Mouse (Mus musculus) CH12.LX (cell line): ENCODE data around the gene Fxyd3. TPM values are rescaled to one million over a fixed set of nuclear protein-coding genes. Genes with fewer than 3 reads are reported as not detected.

ENCODE experiments used
- DNase-seq: peaks from one replicate; pipeline ENCODE4 v3.0.0-alpha.2; 2013; ENCODE audit errors: extremely low read depth
- H3K27ac ChIP-seq: 2 replicates; pipeline ENCODE4 v1.5.1; 2012; ENCODE audit warnings: low read depth, mild to moderate bottlenecking, control low read depth, moderate library complexity; ENCODE audit not compliant: insufficient read depth
- H3K27me3 ChIP-seq: replicated peaks from 2 replicates; pipeline ENCODE3; 2012; ENCODE audit warnings: inconsistent platforms
- H3K36me3 ChIP-seq, 2 experiments: replicated peaks in 1 of 2; 2 replicates each; pipeline versions ENCODE3 to v1.6.1; 2012; ENCODE audit warnings: inconsistent platforms in 1 of 2, low read length in 1 of 2, mild to moderate bottlenecking in 1 of 2, mixed read lengths in 1 of 2, moderate library complexity in 1 of 2; ENCODE audit not compliant: control insufficient read depth in 1 of 2, insufficient read depth in 1 of 2
- H3K4me1 ChIP-seq, 2 experiments: 2 replicates each; pipeline ENCODE4 v1.6.1; 2012; ENCODE audit warnings: inconsistent platforms in 1 of 2, moderate library complexity in 1 of 2; ENCODE audit not compliant: insufficient read depth in 2 of 2, control insufficient read depth in 1 of 2
- H3K4me2 ChIP-seq: 2 replicates; pipeline ENCODE4 v1.6.1; 2012; ENCODE audit warnings: low read depth, mild to moderate bottlenecking, control low read depth; ENCODE audit not compliant: poor library complexity, insufficient read depth, severe bottlenecking
- H3K4me3 ChIP-seq, 3 experiments: fragments of 150-350 bp in 1 of 3; sonication (generic) in 1 of 3; replicated peaks in 1 of 3; 2 replicates each; pipeline versions ENCODE3 to v1.5.1; 2011 to 2012; ENCODE audit warnings: low read depth in 2 of 3, low read length in 2 of 3, mild to moderate bottlenecking in 2 of 3, moderate library complexity in 2 of 3, control low read depth in 1 of 3, improper control_type of control experiment in 1 of 3, inconsistent platforms in 1 of 3, mixed read lengths in 1 of 3; ENCODE audit not compliant: poor library complexity in 1 of 3
- H3K79me2 ChIP-seq: replicated peaks from 2 replicates; pipeline ENCODE4 v1.6.1; 2012; ENCODE audit warnings: mild to moderate bottlenecking, moderate library complexity; ENCODE audit not compliant: control insufficient read depth, poor library complexity, insufficient read depth, severe bottlenecking; ENCODE audit errors: extremely low read depth
- H3K9ac ChIP-seq: 2 replicates; pipeline ENCODE4 v1.6.1; 2012; ENCODE audit warnings: low read depth, mild to moderate bottlenecking, control low read depth, moderate library complexity; ENCODE audit not compliant: insufficient read depth
- H3K9me3 ChIP-seq: replicated peaks from 2 replicates; pipeline ENCODE3; 2012; ENCODE audit warnings: low read length, inconsistent platforms, mixed read lengths
- BHLHE40 ChIP-seq: IDR thresholded peaks from 2 replicates; pipeline ENCODE4 v1.6.1; 2011; ENCODE audit warnings: mild to moderate bottlenecking, low read depth, low read length, improper control_type of control experiment
- CHD1 ChIP-seq: IDR thresholded peaks from 2 replicates; pipeline ENCODE4 v1.6.1; 2012; ENCODE audit warnings: low read depth, low read length, improper control_type of control experiment, inconsistent platforms
- CTCF ChIP-seq, 2 experiments: IDR thresholded peaks in 1 of 2; conservative IDR thresholded peaks in 1 of 2; 2 replicates each; pipeline ENCODE4 v1.5.1; 2011 to 2012; ENCODE audit warnings: low read depth in 2 of 2, low read length in 2 of 2, improper control_type of control experiment in 1 of 2, inconsistent platforms in 1 of 2, mild to moderate bottlenecking in 1 of 2, moderate library complexity in 1 of 2
- E2F4 ChIP-seq: IDR thresholded peaks from 2 replicates; pipeline ENCODE4 v1.6.1; 2011; ENCODE audit warnings: low read depth, low read length, improper control_type of control experiment; ENCODE audit not compliant: insufficient replicate concordance
- EP300 ChIP-seq: IDR thresholded peaks from 2 replicates; pipeline ENCODE4 v1.6.1; 2011; ENCODE audit warnings: low read length, improper control_type of control experiment
- GABPA ChIP-seq: IDR thresholded peaks from 2 replicates; pipeline ENCODE4 v1.6.1; 2012; ENCODE audit warnings: low read depth, low read length, improper control_type of control experiment, inconsistent platforms; ENCODE audit not compliant: insufficient replicate concordance
- HCFC1 ChIP-seq: IDR thresholded peaks from 2 replicates; pipeline ENCODE4 v1.6.1; 2012; ENCODE audit warnings: low read depth, mild to moderate bottlenecking, inconsistent platforms, low read length, improper control_type of control experiment
- JUN ChIP-seq: IDR thresholded peaks from 2 replicates; pipeline ENCODE4 v1.6.1; 2011; ENCODE audit warnings: low read depth, mild to moderate bottlenecking, low read length, improper control_type of control experiment, moderate library complexity; ENCODE audit not compliant: insufficient read depth
- JUND ChIP-seq: conservative IDR thresholded peaks from 2 replicates; pipeline ENCODE4 v1.6.1; 2011; ENCODE audit warnings: low read depth, low read length, improper control_type of control experiment
- MAZ ChIP-seq: IDR thresholded peaks from 2 replicates; pipeline ENCODE4 v1.6.1; 2012; ENCODE audit warnings: low read depth, mild to moderate bottlenecking, inconsistent platforms, low read length, improper control_type of control experiment, moderate library complexity
- MYC ChIP-seq: IDR thresholded peaks from 2 replicates; pipeline ENCODE4 v1.6.1; 2011; ENCODE audit warnings: low read depth, mild to moderate bottlenecking, improper control_type of control experiment, low read length
- NELFE ChIP-seq: IDR thresholded peaks from 2 replicates; pipeline ENCODE4 v1.6.1; 2011; ENCODE audit warnings: low read depth, low read length, improper control_type of control experiment
- PAX5 ChIP-seq: IDR thresholded peaks from 2 replicates; pipeline ENCODE4 v1.6.1; 2012; ENCODE audit warnings: low read length, inconsistent platforms, mixed read lengths
- POLR2A ChIP-seq: IDR thresholded peaks from 2 replicates; pipeline ENCODE4 v1.6.1; 2011; ENCODE audit warnings: low read depth, mild to moderate bottlenecking, improper control_type of control experiment, low read length
- RAD21 ChIP-seq: IDR thresholded peaks from 2 replicates; pipeline ENCODE4 v1.6.1; 2011; ENCODE audit warnings: low read depth, mild to moderate bottlenecking, low read length, improper control_type of control experiment, moderate library complexity
- SIN3A ChIP-seq: IDR thresholded peaks from 2 replicates; pipeline ENCODE4 v1.6.1; 2012; ENCODE audit warnings: low read length, improper control_type of control experiment, inconsistent platforms
- SMC3 ChIP-seq: IDR thresholded peaks from 2 replicates; pipeline ENCODE4 v1.6.1; 2011; ENCODE audit warnings: low read depth, low read length, improper control_type of control experiment
- TBP ChIP-seq: conservative IDR thresholded peaks from 2 replicates; pipeline ENCODE4 v1.6.1; 2011; ENCODE audit warnings: low read depth, low read length, improper control_type of control experiment
- UBTF ChIP-seq: IDR thresholded peaks from 2 replicates; pipeline ENCODE4 v1.6.1; 2012; ENCODE audit warnings: low read depth, mild to moderate bottlenecking, inconsistent platforms, low read length, improper control_type of control experiment, moderate library complexity
- USF1 ChIP-seq: IDR thresholded peaks from 2 replicates; pipeline ENCODE4 v1.6.1; 2014; ENCODE audit warnings: low read depth, mild to moderate bottlenecking, inconsistent platforms, low read length, improper control_type of control experiment
- USF2 ChIP-seq: conservative IDR thresholded peaks from 2 replicates; pipeline ENCODE4 v1.6.1; 2011; ENCODE audit warnings: low read depth, low read length, improper control_type of control experiment
- ZC3H11A ChIP-seq: IDR thresholded peaks from 2 replicates; pipeline ENCODE4 v1.6.1; 2012; ENCODE audit warnings: low read depth, mild to moderate bottlenecking, inconsistent platforms, low read length, improper control_type of control experiment
- dilution Hi-C: fragments of 300-500 bp; cut with MboI; formaldehyde crosslinking; loops from 2 replicates; pipeline ENCODE4 v1.14.3; 2020; ENCODE audit warnings: low sequenced_read_pairs; ENCODE audit not compliant: extremely low pct_unique_long_range_greater_than_20kb, extremely low pct_ligation_motif_present
- in situ Hi-C: fragments of 300-500 bp; cut with MboI; formaldehyde crosslinking; loops from 3 replicates; pipeline ENCODE4 v1.14.3; 2019; ENCODE audit warnings: low sequenced_read_pairs, low pct_ligation_motif_present, low pct_unique_long_range_greater_than_20kb, mixed read lengths
- polyA plus RNA-seq: library from polyadenylated mRNA; unstranded; fragments of >175 nt; gene quantifications from 2 replicates; pipeline ENCODE4 v1.2.1, GENCODE M21; 2012; ENCODE audit warnings: low read depth; ENCODE audit not compliant: insufficient read length
- total RNA-seq, 2 experiments: library from RNA; depleted of rRNA; stranded (reverse); fragments of 300-350 nt in 1 of 2; fragments of >200 nt in 1 of 2; gene quantifications; 2 replicates each; pipeline ENCODE4 v1.2.3; 2012 to 2014

Gene Fxyd3
- total and polyA plus RNA-seq, 3 experiments = not detected

DNA sequence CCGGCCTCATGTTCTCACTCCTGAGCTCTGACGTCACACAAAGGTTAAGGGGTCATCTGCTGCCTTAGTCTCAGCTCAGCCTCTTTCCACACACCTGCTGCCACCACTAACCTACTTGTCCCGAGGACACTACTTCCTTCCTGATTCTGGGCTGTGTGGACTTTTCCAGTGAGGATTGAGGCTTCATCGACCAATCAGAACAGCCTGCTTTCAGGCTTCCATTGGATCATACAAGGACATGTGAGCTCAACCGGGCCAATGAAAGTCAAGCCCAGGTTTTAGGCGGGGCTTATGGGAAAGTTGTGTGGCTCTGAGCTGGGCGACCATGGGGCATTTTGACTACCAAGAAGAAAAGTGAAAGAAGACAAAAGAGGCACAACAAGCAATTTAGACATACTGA lies 39.6 kb downstream of the Fxyd3 start:
- in situ Hi-C loops = no loop called here
- H3K4me1 ChIP-seq = peaks cover 19 to 68% of the 10 kb centered on the region in 2 experiments

DNA sequence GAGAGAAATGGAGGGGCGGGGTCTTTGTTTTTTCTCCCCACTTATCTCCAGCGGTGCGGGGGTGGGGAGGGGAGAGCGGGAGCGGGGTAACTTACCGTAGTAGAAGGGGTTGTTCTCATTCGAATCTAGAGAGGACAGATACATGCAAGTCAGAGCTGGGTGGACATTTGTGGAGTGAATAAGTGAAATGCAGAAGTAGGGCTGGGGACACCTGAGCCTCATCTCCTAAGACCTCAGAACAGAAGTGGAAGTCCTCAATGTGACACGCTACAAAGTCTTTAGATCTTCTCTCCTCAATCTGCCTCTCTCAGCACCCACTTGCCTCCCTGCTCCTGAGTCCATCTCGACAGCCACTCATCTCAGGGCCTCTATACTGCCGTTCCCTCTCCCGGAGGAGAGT lies 41.2 kb downstream of the Fxyd3 start:
- Histone ChIP-seq H3K79me2 (no peaks in the 10 kb centered on the region), H3K9ac (no peak overlapping the region), H3K9me3 (no peaks in the 10 kb centered on the region), H3K4me1 (peaks cover 16 to 56% of the 10 kb centered on the region in 2 experiments), H3K36me3 (peaks cover 0 to 66% of the 10 kb centered on the region in 2 experiments), H3K27ac (no peak overlapping the region), H3K4me3 (no peak overlapping the region), H3K27me3 (no peaks in the 10 kb centered on the region), H3K4me2 (no peak overlapping the region)
- DNase-seq = no peak
- dilution Hi-C loops (no loop called here), in situ Hi-C loops (no loop called here)
- TF ChIP-seq BHLHE40 = no peak
- no peak for TF ChIP-seq CTCF (conservative IDR thresholded peaks at IDR 0.05 in 1 of 2, IDR thresholded peaks at IDR 0.05 in 1 of 2; ENCODE audit: low read depth in 2 of 2, low read length in 2 of 2)
- no peak for TF ChIP-seq HCFC1
- no peak for TF ChIP-seq POLR2A
- no peak for TF ChIP-seq EP300
- TF ChIP-seq TBP = no peak
- TF ChIP-seq UBTF = no peak
- TF ChIP-seq MAZ = no peak
- TF ChIP-seq JUN = no peak
- TF ChIP-seq GABPA = no peak
- TF ChIP-seq CHD1 = no peak
- no peak for TF ChIP-seq MYC
- TF ChIP-seq RAD21 = no peak
- no peak for TF ChIP-seq PAX5
- no peak for TF ChIP-seq JUND
- no peak for TF ChIP-seq SIN3A
- no peak for TF ChIP-seq SMC3
- no peak for TF ChIP-seq NELFE

More for the DNA sequence above, 39.6 kb downstream of the Fxyd3 start:
- H3K4me3 ChIP-seq = no peak overlapping the region
- peak; percentile 52 for DNase-seq
- H3K79me2 ChIP-seq = no peaks in the 10 kb centered on the region
- no peaks in the 10 kb centered on the region for H3K9me3 ChIP-seq
- dilution Hi-C loops = no loop called here
- no peak overlapping the region for H3K27ac ChIP-seq
- peaks cover 0 to 64% of the 10 kb centered on the region in 2 experiments for H3K36me3 ChIP-seq
- H3K9ac ChIP-seq = no peak overlapping the region
- H3K27me3 ChIP-seq = no peaks in the 10 kb centered on the region
- TF ChIP-seq USF2 = peak; percentile 26
- TF ChIP-seq JUND = no peak
- TF ChIP-seq ZC3H11A = no peak
- TF ChIP-seq USF1 = peak; percentile 47
- TF ChIP-seq POLR2A = no peak
- no peak for TF ChIP-seq EP300
- TF ChIP-seq BHLHE40 = no peak
- TF ChIP-seq E2F4 = no peak
- H3K4me2 ChIP-seq = no peak overlapping the region
